Mouse (Mus musculus): ENCODE measurements around the gene Col11a2. TPM values are rescaled to one million over a fixed set of nuclear protein-coding genes. Genes with fewer than 3 reads are reported as not detected.
A peak's percentile ranks its signal among the peaks of the same experiment; 100 is the strongest.

Col11a2 gene
- total and polyA plus RNA-seq, 3 experiments = 0.89 to 1.8 (median 0.98) TPM

DNA sequence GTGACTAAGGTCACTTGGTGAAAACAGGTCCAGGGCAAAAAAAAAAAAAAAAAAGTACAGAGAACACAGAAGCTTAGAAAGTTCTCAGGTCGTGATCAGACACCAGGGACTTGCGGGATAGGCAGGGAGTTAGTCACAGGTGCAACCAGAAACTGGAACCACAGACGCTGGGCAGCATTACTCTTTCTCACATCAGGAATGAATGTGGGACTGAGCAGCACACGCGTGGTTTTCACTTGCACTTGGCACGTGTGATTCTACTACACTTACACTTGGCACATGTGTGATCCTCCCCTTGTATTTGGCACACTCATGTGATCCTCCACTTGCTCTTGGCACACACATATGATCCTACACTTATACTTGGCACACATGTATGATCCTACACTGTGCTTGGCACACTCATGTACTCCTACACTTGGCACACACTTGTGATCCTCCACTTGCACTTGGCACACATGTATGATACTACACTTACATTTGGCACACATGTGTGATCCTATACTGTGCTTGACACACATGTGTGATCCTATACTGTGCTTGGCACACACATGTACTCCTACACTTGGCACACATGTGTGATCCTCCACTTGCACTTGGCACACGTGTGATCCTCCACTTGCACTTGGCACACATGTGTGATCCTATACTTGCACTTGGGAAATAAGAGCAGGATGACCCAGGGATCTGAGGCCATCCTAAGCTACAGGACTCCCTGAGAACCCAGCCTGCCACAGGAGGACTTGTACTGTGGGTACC is 68.1 kb downstream of the Col11a2 start:
- DNase-seq = no peak
- intact Hi-C loops (cut with DNase I) = loop anchor here (10.0 kb wide), 1 partner anchor 128 kb away; the partner anchor contains the start of gene H2-Ob
- H3K4me1 ChIP-seq (ENCODE audit: control insufficient read depth, insufficient read depth, low read length) = no peaks in the 10 kb centered on the region
- H3K9ac ChIP-seq (ENCODE audit: low read depth, low read length) = no peak overlapping the region
- TF ChIP-seq POLR2A (IDR thresholded peaks at IDR 0.05; ENCODE audit: insufficient read depth, low read depth, low read length) (no peak), EP300 (IDR thresholded peaks at IDR 0.05; ENCODE audit: insufficient read depth, low read depth, low read length) (no peak), CTCF (IDR thresholded peaks at IDR 0.05) (no peak)
- WGBS = 75% methylated on average over 7 of the region's 7 CpGs
- H3K27me3 ChIP-seq (ENCODE audit: control insufficient read depth, insufficient read depth, low read length) = no peaks in the 10 kb centered on the region
- no peak overlapping the region for H3K4me3 ChIP-seq
- H3K27ac ChIP-seq = no peak overlapping the region
- peaks cover 9% of the 10 kb centered on the region for H3K36me3 ChIP-seq (ENCODE audit: control insufficient read depth, insufficient read depth, low read length)
- no peaks in the 10 kb centered on the region for H3K79me2 ChIP-seq (replicated peaks; ENCODE audit: control insufficient read depth, insufficient read depth, low read length)

DNA sequence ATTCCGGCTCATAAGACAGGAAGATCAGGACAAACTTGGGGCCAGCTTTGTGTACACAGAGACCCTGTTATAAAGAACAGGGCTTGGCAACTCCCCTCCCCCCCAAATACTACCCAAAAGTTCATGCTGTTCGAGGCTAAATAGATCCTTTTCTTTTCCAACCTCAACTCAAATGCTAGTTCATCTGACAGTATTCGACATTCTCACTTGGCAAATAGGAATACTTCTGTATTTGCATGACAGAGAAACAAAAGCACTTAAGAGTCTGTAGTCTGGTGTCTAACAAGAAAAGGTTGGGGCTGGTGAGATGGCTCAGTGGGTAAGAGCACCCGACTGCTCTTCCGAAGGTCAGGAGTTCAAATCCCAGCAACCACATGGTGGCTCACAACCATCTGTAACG is 69.2 kb downstream of the Col11a2 start:
- 82% methylated on average over 5 of the region's 6 CpGs for WGBS
- intact Hi-C loops (cut with DNase I) = loop anchor here (10.0 kb wide), 1 partner anchor 126 kb away; the partner anchor contains the start of gene H2-Ob
- H3K79me2 ChIP-seq (replicated peaks; ENCODE audit: control insufficient read depth, insufficient read depth, low read length) = no peaks in the 10 kb centered on the region

DNA sequence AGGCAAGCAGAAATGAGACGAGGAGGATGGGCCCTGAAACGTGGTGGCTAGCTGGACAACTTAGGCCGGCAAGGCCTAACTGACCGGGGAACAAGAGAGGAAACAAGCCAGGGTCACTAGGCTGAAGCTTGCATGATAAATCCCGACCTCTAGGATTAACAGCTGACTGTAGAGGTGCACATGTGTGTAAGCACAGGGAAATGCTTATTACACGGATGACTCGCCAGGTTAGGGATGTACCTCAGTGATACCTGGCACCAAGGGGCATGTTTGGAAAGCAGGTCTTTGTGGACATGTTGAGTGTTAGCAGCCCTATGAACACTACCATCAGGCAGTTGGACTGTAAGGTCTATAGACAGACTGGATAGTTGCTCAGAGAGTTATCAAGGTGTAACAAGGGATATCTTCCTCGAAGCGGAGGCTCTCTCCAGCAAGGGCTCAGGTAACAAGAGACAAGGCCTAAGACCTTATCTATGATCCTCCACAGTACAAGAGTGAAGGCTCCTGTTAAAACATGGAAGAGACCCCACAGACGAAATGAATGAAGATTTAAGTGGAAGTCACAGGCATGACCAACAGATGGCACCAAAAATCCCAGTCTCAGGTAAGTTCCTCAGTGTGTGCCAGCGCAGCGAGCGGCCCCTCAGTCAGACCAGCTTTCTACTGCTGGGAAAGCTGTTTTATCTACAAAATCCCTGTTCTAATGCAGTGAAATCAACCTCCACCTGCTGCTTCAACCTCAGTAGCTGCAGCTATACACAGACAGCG is 70.0 kb downstream of the Col11a2 start:
- Histone ChIP-seq H3K79me2 (replicated peaks; ENCODE audit: control insufficient read depth, insufficient read depth, low read length) (no peaks in the 10 kb centered on the region), H3K27ac (no peak overlapping the region), H3K4me1 (ENCODE audit: control insufficient read depth, insufficient read depth, low read length) (no peaks in the 10 kb centered on the region), H3K9ac (ENCODE audit: low read depth, low read length) (no peak overlapping the region), H3K36me3 (ENCODE audit: control insufficient read depth, insufficient read depth, low read length) (peaks cover 26% of the 10 kb centered on the region), H3K27me3 (ENCODE audit: control insufficient read depth, insufficient read depth, low read length) (no peaks in the 10 kb centered on the region), H3K4me3 (no peak overlapping the region)
- DNase-seq = no peak
- intact Hi-C loops (cut with DNase I) = loop anchor here (10.0 kb wide), 1 partner anchor 126 kb away; the partner anchor contains the start of gene H2-Ob
- 81% methylated on average over 14 of the region's 14 CpGs for WGBS
- TF ChIP-seq POLR2A (IDR thresholded peaks at IDR 0.05; ENCODE audit: insufficient read depth, low read depth, low read length) (no peak), CTCF (IDR thresholded peaks at IDR 0.05) (peak; percentile 48), EP300 (IDR thresholded peaks at IDR 0.05; ENCODE audit: insufficient read depth, low read depth, low read length) (no peak)

More for the DNA sequence above, 69.2 kb downstream of the Col11a2 start:
- Histone ChIP-seq H3K9ac (ENCODE audit: low read depth, low read length) (no peak overlapping the region), H3K36me3 (ENCODE audit: control insufficient read depth, insufficient read depth, low read length) (peaks cover 19% of the 10 kb centered on the region), H3K4me3 (no peak overlapping the region), H3K4me1 (ENCODE audit: control insufficient read depth, insufficient read depth, low read length) (no peaks in the 10 kb centered on the region), H3K27me3 (ENCODE audit: control insufficient read depth, insufficient read depth, low read length) (no peaks in the 10 kb centered on the region), H3K27ac (no peak overlapping the region)
- no peak for TF ChIP-seq EP300 (IDR thresholded peaks at IDR 0.05; ENCODE audit: insufficient read depth, low read depth, low read length)
- no peak for TF ChIP-seq POLR2A (IDR thresholded peaks at IDR 0.05; ENCODE audit: insufficient read depth, low read depth, low read length)
- no peak for TF ChIP-seq CTCF (IDR thresholded peaks at IDR 0.05)
- no peak for DNase-seq

GRCm38 (mm10) chr17:34109806-34110195 is 70.6 kb downstream of the Col11a2 start:
- intact Hi-C loops (cut with DNase I) = loop anchor here (10.0 kb wide), 2 partner anchors 125 to 495 kb away; partner anchors contain the start of genes Agpat1, H2-Ob and Rnf5
- Histone ChIP-seq H3K4me3 (no peak overlapping the region), H3K36me3 (ENCODE audit: control insufficient read depth, insufficient read depth, low read length) (peaks cover 30% of the 10 kb centered on the region), H3K9ac (ENCODE audit: low read depth, low read length) (no peak overlapping the region), H3K27ac (no peak overlapping the region), H3K79me2 (replicated peaks; ENCODE audit: control insufficient read depth, insufficient read depth, low read length) (no peaks in the 10 kb centered on the region), H3K27me3 (ENCODE audit: control insufficient read depth, insufficient read depth, low read length) (no peaks in the 10 kb centered on the region), H3K4me1 (ENCODE audit: control insufficient read depth, insufficient read depth, low read length) (0 out of 2 replicates have a peak, but pooled peaks cover under 1% of the 10 kb centered on the region)
- 71% methylated on average over 3 of the region's 3 CpGs for whole genome bisulfite sequencing
- TF ChIP-seq EP300 (IDR thresholded peaks at IDR 0.05; ENCODE audit: insufficient read depth, low read depth, low read length) = no peak
- no peak for DNase-seq

DNA sequence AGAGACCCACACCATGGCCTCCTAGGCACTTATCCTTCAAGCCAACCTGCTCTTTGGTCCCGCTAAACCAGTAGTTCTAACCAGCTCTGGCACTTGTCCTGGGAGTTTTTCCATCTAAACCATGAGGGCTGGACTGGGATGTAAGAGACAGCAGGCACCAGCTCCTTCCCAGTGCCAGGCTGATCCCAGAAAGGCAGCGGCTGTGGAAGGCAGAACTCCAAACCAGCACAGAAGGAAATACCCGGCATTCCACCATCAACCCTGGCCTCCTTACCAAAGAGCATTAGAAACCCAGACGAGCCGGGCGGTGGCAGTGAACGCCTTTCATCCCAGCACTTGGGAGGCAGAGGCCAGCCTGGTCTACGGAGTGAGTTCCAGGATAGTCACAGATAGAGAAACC is 71.1 kb downstream of the Col11a2 start:
- H3K4me1 ChIP-seq (ENCODE audit: control insufficient read depth, insufficient read depth, low read length) = 0 out of 2 replicates have a peak, but pooled peaks cover 1% of the 10 kb centered on the region
- peaks cover 30% of the 10 kb centered on the region for H3K36me3 ChIP-seq (ENCODE audit: control insufficient read depth, insufficient read depth, low read length)
- H3K79me2 ChIP-seq (replicated peaks; ENCODE audit: control insufficient read depth, insufficient read depth, low read length) = no peaks in the 10 kb centered on the region
- TF ChIP-seq POLR2A (IDR thresholded peaks at IDR 0.05; ENCODE audit: insufficient read depth, low read depth, low read length) = no peak
- no peak overlapping the region for H3K4me3 ChIP-seq
- no peak overlapping the region for H3K9ac ChIP-seq (ENCODE audit: low read depth, low read length)
- no peaks in the 10 kb centered on the region for H3K27me3 ChIP-seq (ENCODE audit: control insufficient read depth, insufficient read depth, low read length)
- 51% methylated on average over 8 of the region's 8 CpGs for WGBS
- intact Hi-C loops (cut with DNase I) = loop anchor here (10.0 kb wide), 1 partner anchor 494 kb away; the partner anchor contains the start of genes Agpat1 and Rnf5
- no peak for DNase-seq
- no peak overlapping the region for H3K27ac ChIP-seq
